Mouse (Mus musculus) ES-E14 (cell line): ENCODE measurements around the gene Gm5726. TPM values are rescaled to one million over a fixed set of nuclear protein-coding genes. Genes with fewer than 3 reads are reported as not detected.
"Not testable (repeated sequence)": the region's sequence is repeated elsewhere in the genome, so short reads cannot be mapped to it uniquely, and the experiment has no call there.

Source experiments
- DNase-seq: peaks from one replicate; pipeline ENCODE4 v3.0.0-alpha.2; 2013; ENCODE audit warnings: low read depth, low spot score
- H3K27ac ChIP-seq: 2 replicates; pipeline ENCODE4 v1.5.1; 2012; ENCODE audit warnings: low read depth, mild to moderate bottlenecking, low read length, moderate library complexity, mixed read lengths; ENCODE audit not compliant: poor library complexity, insufficient read depth, severe bottlenecking
- H3K36me3 ChIP-seq: 2 replicates; pipeline ENCODE4 v1.6.1; 2012; ENCODE audit warnings: mild to moderate bottlenecking, low read length, moderate library complexity, mixed read lengths; ENCODE audit not compliant: control insufficient read depth, poor library complexity, insufficient read depth, severe bottlenecking
- H3K4me1 ChIP-seq, 2 experiments: fragments of 150-350 bp in 1 of 2; sonication (generic) in 1 of 2; 2 replicates each; pipeline ENCODE4 v1.6.1; 2012; ENCODE audit warnings: low read length in 2 of 2, mild to moderate bottlenecking in 1 of 2, mixed read lengths in 1 of 2; ENCODE audit not compliant: control insufficient read depth in 2 of 2, insufficient read depth in 2 of 2, poor library complexity in 1 of 2
- H3K4me3 ChIP-seq, 2 experiments: fragments of 150-350 bp in 1 of 2; sonication (generic) in 1 of 2; 2 replicates each; pipeline ENCODE4 v1.5.1; 2012; ENCODE audit warnings: low read length in 2 of 2, low read depth in 1 of 2, mild to moderate bottlenecking in 1 of 2, mixed read lengths in 1 of 2; ENCODE audit not compliant: insufficient read depth in 1 of 2, poor library complexity in 1 of 2, severe bottlenecking in 1 of 2
- H3K9ac ChIP-seq: 2 replicates; pipeline ENCODE4 v1.6.1; 2012; ENCODE audit warnings: low read depth, mild to moderate bottlenecking, low read length, mixed read lengths; ENCODE audit not compliant: poor library complexity, insufficient read depth, severe bottlenecking
- H3K9me3 ChIP-seq: fragments of 150-350 bp; sonication (generic); 2 replicates; pipeline ENCODE4 v1.6.1; 2012; ENCODE audit warnings: low read depth, mild to moderate bottlenecking, low read length; ENCODE audit not compliant: control insufficient read depth, insufficient read depth
- in situ Hi-C, 2 experiments: fragments of 600-800 bp; cut with MboI; formaldehyde crosslinking; loops; one replicate each; pipeline ENCODE4 v1.15.1; 2025; ENCODE audit warnings: low sequenced_read_pairs in 2 of 2, inconsistent platforms in 1 of 2; ENCODE audit not compliant: unreplicated experiment in 2 of 2
- total RNA-seq: library from RNA; depleted of rRNA; stranded (reverse); fragments of 300-350 nt; gene quantifications from 2 replicates; pipeline ENCODE4 v1.2.3, GENCODE M21; 2012; rRNA removed

The Gm5726 gene
- not detected in 2 replicates for total RNA-seq

GRCm38 (mm10) chr7:20545657-20546056 is at the start of gene Gm5726:
Gene Gm5726, minus strand, starts transcription at chr7:20545757.
- H3K9ac ChIP-seq, H3K36me3 ChIP-seq, H3K4me1 ChIP-seq, H3K9me3 ChIP-seq, H3K27ac ChIP-seq, H3K4me3 ChIP-seq, in situ Hi-C loops, DNase-seq: not testable (repeated sequence)

- not testable (repeated sequence) for H3K9ac ChIP-seq
Measured at GRCm38 (mm10) chr7:20576141-20576540, 30.6 kb upstream of the Gm5726 start, which contains the start of gene Gm4141. Gene Gm4141, minus strand, starts transcription at chr7:20576241.

GRCm38 (mm10) chr7:20533537-20533936 is 12.0 kb downstream of the Gm5726 start, which contains the start of gene Vmn1r104:
Gene Vmn1r104, plus strand, starts transcription at chr7:20533837.
- H3K36me3 ChIP-seq, in situ Hi-C loops, H3K4me3 ChIP-seq, H3K9ac ChIP-seq, H3K4me1 ChIP-seq, H3K27ac ChIP-seq, H3K9me3 ChIP-seq, DNase-seq: not testable (repeated sequence)

More at GRCm38 (mm10) chr7:20576141-20576540, 30.6 kb upstream of the Gm5726 start, which contains the start of gene Gm4141:
- H3K9me3 ChIP-seq, H3K27ac ChIP-seq, H3K4me1 ChIP-seq, H3K36me3 ChIP-seq, H3K4me3 ChIP-seq, in situ Hi-C loops, DNase-seq: not testable (repeated sequence)

- H3K36me3 ChIP-seq, DNase-seq, H3K4me3 ChIP-seq, H3K9me3 ChIP-seq, H3K4me1 ChIP-seq, in situ Hi-C loops, H3K27ac ChIP-seq, H3K9ac ChIP-seq: not testable (repeated sequence)
Measured at GRCm38 (mm10) chr7:20510434-20510833, 35.1 kb downstream of the Gm5726 start, which contains the start of gene Vmn1r103. Gene Vmn1r103, minus strand, starts transcription at chr7:20510534.

Other genes with a start within 250 kb of the Gm5726 start
- not detected in 2 replicates for gene Gm4133, start 211.7 kb downstream of the Gm5726 start, total RNA-seq
- not detected in 2 replicates for gene Gm5728, start 170.3 kb downstream of the Gm5726 start, total RNA-seq
- gene Vmn1r100, start 127.8 kb downstream of the Gm5726 start, total RNA-seq, result not detected in 2 replicates
- not detected in 2 replicates for gene Vmn1r101, start 103.2 kb downstream of the Gm5726 start, total RNA-seq
- not detected in 2 replicates for gene Gm10670, start 70.8 kb downstream of the Gm5726 start, total RNA-seq
- not detected in 2 replicates for gene Vmn1r103, start 35.2 kb downstream of the Gm5726 start, total RNA-seq
- gene Vmn1r104, start 11.9 kb downstream of the Gm5726 start, total RNA-seq, result not detected in 2 replicates
- gene Gm4141, start 30.5 kb upstream of the Gm5726 start, total RNA-seq, result not detected in 2 replicates
- not detected in 2 replicates for gene Gm4513, start 53.3 kb upstream of the Gm5726 start, total RNA-seq
- not detected in 2 replicates for gene Vmn1r107, start 123.2 kb upstream of the Gm5726 start, total RNA-seq
- not detected in 2 replicates for gene Vmn1r111, start 157.5 kb upstream of the Gm5726 start, total RNA-seq
- not detected in 2 replicates for gene Gm10668, start 184.9 kb upstream of the Gm5726 start, total RNA-seq
- not detected in 2 replicates for gene Vmn1r112, start 225.4 kb upstream of the Gm5726 start, total RNA-seq
- not detected in 2 replicates for gene Vmn1r113, start 241.5 kb upstream of the Gm5726 start, total RNA-seq